Mouse (Mus musculus): Measurements from ENCODE around the gene Rras2. TPM values are rescaled to one million over a fixed set of nuclear protein-coding genes. Genes with fewer than 3 reads are reported as not detected.

Gene Rras2
- polyA plus RNA-seq, 1 experiment from 2014 or later: 23.7 TPM

DNA sequence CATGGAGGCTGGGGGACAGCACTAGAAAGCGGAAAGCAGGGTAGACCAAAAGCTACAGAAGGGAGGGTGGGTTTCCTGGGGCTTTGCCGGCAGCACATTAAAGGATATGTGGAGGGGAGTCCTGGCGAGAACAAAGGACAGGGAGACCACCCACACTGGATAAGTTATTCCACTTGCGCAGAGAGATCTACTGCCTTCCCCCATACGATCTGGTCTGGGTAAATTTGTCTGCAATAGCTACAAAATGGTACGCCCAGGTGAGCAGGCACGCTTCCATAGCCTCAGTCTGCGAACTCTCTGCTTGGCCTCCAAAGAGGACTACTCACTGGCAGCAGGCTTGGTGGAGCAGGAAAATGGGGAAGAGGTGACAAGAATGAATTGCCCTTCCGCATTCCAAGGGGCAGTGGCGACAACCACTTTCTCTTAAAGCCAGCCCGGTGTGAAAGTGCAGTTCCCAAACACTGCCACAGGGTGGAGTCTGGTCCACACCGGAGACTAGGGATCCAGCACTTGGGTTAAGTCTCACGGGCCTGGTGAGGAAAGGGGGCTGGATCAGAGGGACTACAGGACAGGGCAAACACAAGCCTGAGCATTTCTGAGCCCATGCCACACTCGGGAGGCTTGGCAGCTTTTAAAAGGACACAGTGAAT is 50.9 kb downstream of the Rras2 start:
- Histone ChIP-seq H3K27ac (peak overlapping the region; percentile 63), H3K9me3 (no peaks in the 10 kb centered on the region)
- WGBS: 12% methylated on average over 14 of the region's 14 CpGs

DNA sequence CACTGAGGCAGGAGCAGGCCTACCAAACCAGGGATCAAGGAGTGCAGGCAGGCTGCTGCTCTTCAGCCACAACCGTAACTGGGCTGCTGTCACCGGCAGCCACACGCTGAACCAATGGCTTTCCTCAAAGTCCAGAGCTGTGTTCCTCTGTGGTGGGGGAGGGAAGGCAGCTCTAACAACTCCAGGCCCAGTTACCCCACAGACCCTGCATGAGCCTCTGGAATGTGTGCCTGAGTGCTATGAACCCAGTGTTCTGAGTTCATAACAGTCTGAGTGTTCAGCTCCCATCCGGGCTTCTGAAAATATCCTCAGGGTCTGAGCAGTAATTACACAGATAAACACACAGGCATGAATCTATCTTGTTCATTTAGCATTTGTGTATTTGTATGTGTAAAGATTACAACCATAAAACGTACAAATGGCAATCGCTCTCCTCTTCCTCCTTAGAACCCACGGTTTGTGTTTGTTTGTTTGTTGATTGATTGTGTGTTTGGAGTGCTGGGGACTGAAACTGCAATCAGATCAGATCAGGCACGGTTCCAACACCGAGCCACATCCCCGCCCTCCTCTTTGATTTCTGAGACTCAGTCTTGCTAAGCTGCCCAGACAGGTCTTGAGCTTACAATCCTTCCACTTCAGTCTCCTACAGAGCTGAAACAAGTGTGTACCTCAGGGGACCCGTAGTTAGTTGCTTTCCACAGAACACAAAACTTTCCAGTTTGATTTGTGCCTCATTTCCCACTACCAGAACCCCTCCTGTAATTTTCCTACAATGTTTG is 52.0 kb downstream of the Rras2 start:
- no peak overlapping the region for H3K4me3 ChIP-seq
- whole genome bisulfite sequencing: 46% methylated on average over 11 of the region's 11 CpGs

More for the DNA sequence above, 50.9 kb downstream of the Rras2 start:
- DNase-seq (ENCODE audit: extremely low spot score, low spot score): peak; percentile 80
- Histone ChIP-seq H3K27me3 (ENCODE audit: poor library complexity, severe bottlenecking) (no peaks in the 10 kb centered on the region), H3K36me3 (replicated peaks) (no peaks in the 10 kb centered on the region; the same call in 1 of the 2 replicates), H3K4me1 (peaks cover 33% of the 10 kb centered on the region), H3K4me3 (peak overlapping the region; percentile 41)

DNA sequence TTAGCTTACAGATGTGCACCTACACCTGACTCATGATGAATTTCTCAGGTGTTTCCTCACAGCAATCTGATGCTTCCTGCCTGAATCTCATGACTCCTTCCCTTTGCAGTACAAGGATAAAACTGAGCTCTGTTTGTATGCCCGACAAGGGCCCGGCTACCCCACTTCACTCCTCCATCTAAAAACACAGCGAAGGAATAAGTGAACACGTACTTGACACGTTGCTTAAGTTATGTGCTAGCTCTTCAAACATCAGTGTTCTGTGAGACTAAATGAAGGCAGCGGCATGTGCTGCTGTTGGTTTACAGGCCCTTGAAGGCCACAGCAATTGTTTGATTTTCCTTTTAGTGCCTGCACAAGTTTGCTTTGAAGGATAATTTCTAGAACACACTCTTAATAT is 53.6 kb downstream of the Rras2 start:
- no peaks in the 10 kb centered on the region for H3K9me3 ChIP-seq
- no peaks in the 10 kb centered on the region; the same call in 1 of the 2 replicates for H3K36me3 ChIP-seq (replicated peaks)
- peaks cover 25% of the 10 kb centered on the region for H3K4me1 ChIP-seq
- no peak overlapping the region for H3K27ac ChIP-seq
- DNase-seq (ENCODE audit: extremely low spot score, low spot score): no peak
- no peak overlapping the region for H3K4me3 ChIP-seq
- no peaks in the 10 kb centered on the region for H3K27me3 ChIP-seq (ENCODE audit: poor library complexity, severe bottlenecking)
- WGBS: 92% methylated on average over 6 of the region's 6 CpGs

More for the DNA sequence above, 52.0 kb downstream of the Rras2 start:
- Histone ChIP-seq H3K4me1 (peaks cover 25% of the 10 kb centered on the region), H3K36me3 (replicated peaks) (no peaks in the 10 kb centered on the region; the same call in 1 of the 2 replicates), H3K27ac (peak overlapping the region; percentile 63), H3K27me3 (ENCODE audit: poor library complexity, severe bottlenecking) (no peaks in the 10 kb centered on the region), H3K9me3 (no peaks in the 10 kb centered on the region)
- no peak for DNase-seq (ENCODE audit: extremely low spot score, low spot score)

DNA sequence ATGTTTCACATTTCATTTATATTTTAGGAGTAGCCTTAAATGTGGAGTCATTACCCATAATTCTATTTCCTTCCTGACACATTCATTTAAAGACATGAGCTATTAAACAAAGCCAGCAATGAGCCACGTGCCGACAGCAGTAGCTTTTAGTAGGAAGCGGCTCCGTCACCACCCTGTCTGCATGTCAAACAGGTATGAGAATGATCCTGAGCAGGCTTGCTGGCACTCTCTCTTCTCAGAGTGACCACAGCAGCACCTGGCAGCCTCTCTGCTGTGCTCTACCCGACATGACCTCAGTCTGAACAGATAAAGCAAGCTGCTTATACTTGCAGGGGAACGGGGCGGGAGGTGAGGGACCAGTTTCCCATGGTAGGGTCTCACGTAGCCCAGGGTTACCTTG is 54.0 kb downstream of the Rras2 start:
- Histone ChIP-seq H3K27ac (no peak overlapping the region), H3K4me1 (peaks cover 25% of the 10 kb centered on the region), H3K27me3 (ENCODE audit: poor library complexity, severe bottlenecking) (no peaks in the 10 kb centered on the region), H3K9me3 (no peaks in the 10 kb centered on the region), H3K36me3 (replicated peaks) (no peaks in the 10 kb centered on the region; the same call in 1 of the 2 replicates), H3K4me3 (no peak overlapping the region)
- 80% methylated on average over 8 of the region's 8 CpGs for WGBS
- no peak for DNase-seq (ENCODE audit: extremely low spot score, low spot score)

DNA sequence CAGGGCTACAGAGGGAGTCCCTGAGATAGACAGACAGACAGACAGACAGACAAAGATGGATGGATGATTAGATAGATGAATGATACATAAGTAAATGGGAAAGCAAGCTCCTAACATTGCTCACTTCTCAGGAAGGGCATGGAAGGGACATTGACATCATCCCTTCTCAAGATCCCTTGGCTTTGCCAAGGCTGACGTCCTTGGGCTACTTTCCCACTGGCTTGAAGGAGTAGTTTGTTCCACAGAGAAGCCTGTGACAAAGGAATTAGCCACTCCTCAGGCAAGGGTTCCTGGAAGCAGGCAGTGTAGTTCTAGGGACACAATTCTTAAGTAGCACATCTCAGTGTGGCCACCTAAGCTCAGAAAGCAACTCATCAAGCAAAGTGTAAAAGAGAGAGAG is 55.1 kb downstream of the Rras2 start:
- H3K9me3 ChIP-seq: no peaks in the 10 kb centered on the region
- no peak for DNase-seq (ENCODE audit: extremely low spot score, low spot score)
- 78% methylated on average over 1 of the region's 1 CpGs for WGBS

DNA sequence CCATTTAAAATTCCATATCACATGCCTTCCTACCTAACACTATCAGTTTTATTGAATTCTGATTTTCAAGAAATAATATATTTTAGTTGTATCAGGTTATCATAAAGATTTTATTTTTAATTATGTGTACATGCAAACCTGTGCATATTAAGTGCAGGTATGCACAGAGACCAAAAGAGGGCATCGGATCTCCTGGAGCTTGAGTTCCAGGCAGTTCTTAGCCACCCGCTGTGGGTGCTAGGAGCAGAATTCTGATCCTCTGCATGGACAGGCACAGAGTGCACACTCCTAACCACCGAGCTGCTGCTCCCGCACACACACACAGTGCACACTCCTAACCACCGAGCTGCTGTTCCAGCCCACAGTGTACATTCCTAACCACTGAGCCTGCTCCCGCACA is 57.1 kb downstream of the Rras2 start:
- no peak for DNase-seq (ENCODE audit: extremely low spot score, low spot score)
- no peaks in the 10 kb centered on the region for H3K27me3 ChIP-seq (ENCODE audit: poor library complexity, severe bottlenecking)
- H3K4me3 ChIP-seq: no peak overlapping the region
- no peaks in the 10 kb centered on the region for H3K9me3 ChIP-seq
- H3K27ac ChIP-seq: no peak overlapping the region
- 93% methylated on average over 6 of the region's 6 CpGs for WGBS
- H3K36me3 ChIP-seq (replicated peaks): peaks cover 3% of the 10 kb centered on the region; the same call in 1 of the 2 replicates
- H3K4me1 ChIP-seq: peaks cover 9% of the 10 kb centered on the region

More for the DNA sequence above, 55.1 kb downstream of the Rras2 start:
- Histone ChIP-seq H3K27me3 (ENCODE audit: poor library complexity, severe bottlenecking) (no peaks in the 10 kb centered on the region), H3K4me1 (peaks cover 25% of the 10 kb centered on the region), H3K27ac (no peak overlapping the region), H3K4me3 (no peak overlapping the region), H3K36me3 (replicated peaks) (0 out of 2 replicates have a peak, but pooled peaks cover 3% of the 10 kb centered on the region)

DNA sequence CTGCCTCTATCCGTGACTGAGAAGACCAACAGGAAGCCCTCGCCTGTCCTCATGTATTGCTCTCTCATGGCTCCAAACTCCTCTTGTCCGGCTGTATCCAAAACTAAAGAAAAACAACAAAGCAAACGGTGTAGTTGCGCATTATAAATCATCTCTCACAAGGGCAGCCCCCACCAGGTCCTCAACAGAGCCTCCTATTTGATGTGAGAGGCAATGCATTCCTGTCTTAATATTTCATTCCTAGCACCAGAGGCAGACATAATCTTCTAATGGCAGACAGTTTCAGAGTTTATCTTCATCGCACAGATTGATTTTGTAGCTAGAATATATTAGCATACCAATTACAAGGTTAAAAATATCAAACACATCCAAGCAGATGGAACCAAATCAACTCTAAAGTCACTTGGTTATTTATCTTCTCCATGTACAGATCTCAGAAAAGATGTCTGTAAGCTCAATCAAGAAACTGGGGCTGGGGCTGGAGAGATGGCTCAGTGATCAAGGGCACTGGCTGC is 58.6 kb downstream of the Rras2 start:
- 0 out of 2 replicates have a peak, but pooled peaks cover 3% of the 10 kb centered on the region for H3K4me1 ChIP-seq
- H3K9me3 ChIP-seq: no peaks in the 10 kb centered on the region
- no peak overlapping the region for H3K27ac ChIP-seq
- WGBS: 93% methylated on average over 6 of the region's 6 CpGs
- peaks cover 8% of the 10 kb centered on the region; the same call in 1 of the 2 replicates for H3K36me3 ChIP-seq (replicated peaks)
- DNase-seq (ENCODE audit: extremely low spot score, low spot score): no peak
- H3K4me3 ChIP-seq: no peak overlapping the region
- no peaks in the 10 kb centered on the region for H3K27me3 ChIP-seq (ENCODE audit: poor library complexity, severe bottlenecking)

DNA sequence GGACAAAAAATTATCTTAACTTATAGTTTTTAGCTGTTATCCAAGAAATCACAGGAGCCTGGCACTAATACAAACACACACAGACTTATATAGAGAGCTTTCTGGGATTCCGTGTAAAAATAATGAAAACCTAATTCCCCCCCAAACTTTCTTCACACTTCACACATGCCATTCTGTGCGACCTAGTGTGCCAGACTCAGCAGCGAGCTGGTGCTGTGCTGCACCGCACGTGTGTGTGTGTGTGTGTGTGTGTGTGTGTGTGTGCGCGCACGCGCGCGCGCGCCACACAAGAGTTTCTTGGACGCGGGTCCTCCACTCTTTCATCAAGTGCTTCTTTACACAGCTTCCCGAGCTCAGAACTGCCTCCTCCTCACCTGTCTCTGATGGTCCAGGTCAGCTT is 59.4 kb downstream of the Rras2 start:
- peaks cover 8% of the 10 kb centered on the region; the same call in 1 of the 2 replicates for H3K36me3 ChIP-seq (replicated peaks)
- 95% methylated on average over 16 of the region's 16 CpGs for WGBS
- H3K27me3 ChIP-seq (ENCODE audit: poor library complexity, severe bottlenecking): no peaks in the 10 kb centered on the region
- no peak overlapping the region for H3K4me3 ChIP-seq
- no peak overlapping the region for H3K27ac ChIP-seq
- DNase-seq (ENCODE audit: extremely low spot score, low spot score): no peak
- H3K4me1 ChIP-seq: no peaks in the 10 kb centered on the region
- no peaks in the 10 kb centered on the region for H3K9me3 ChIP-seq

DNA sequence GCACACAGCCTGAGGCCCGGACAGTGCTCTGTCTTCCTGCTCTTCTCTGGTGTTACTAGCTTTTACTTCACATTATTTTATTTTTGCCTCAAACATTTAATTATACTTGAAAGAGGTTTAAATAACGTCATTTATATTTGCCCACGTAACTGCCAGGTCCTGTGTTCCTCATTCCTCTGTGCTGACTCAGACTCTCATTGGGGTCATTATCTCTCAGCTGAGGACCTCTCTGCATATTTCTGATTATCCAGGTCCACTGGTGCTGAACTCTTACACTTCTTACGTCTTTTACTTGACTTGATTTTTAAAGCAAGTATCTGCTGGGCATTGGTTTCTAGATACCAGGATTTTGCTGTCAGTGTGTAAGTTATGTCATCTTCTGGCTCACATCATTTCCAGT is 63.9 kb downstream of the Rras2 start:
- H3K36me3 ChIP-seq (replicated peaks): peaks cover 16% of the 10 kb centered on the region
- WGBS: 86% methylated on average over 4 of the region's 4 CpGs
- H3K9me3 ChIP-seq: no peaks in the 10 kb centered on the region
- no peak overlapping the region for H3K4me3 ChIP-seq
- H3K27ac ChIP-seq: no peak overlapping the region
- no peaks in the 10 kb centered on the region for H3K4me1 ChIP-seq
- DNase-seq (ENCODE audit: extremely low spot score, low spot score): no peak
- no peaks in the 10 kb centered on the region for H3K27me3 ChIP-seq (ENCODE audit: poor library complexity, severe bottlenecking)

DNA sequence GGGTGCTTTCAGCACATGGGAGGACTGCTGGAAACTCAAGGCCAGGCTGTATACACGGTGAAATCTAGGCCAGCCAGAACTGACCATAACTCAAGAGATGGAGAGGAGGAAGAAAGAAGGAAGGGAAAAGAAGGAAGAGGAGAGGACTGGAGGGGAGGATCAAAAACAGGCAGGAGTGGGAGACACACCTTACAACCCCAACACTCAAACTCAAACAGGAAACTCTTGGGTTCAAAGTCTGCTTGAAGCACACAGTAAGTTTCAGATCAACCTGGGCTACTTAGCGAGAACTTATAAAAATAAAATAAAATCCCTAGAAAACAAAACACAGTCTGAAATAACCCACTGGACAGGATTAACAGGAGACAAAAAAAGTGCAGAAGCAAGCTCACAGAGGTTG is 71.8 kb downstream of the Rras2 start:
- H3K36me3 ChIP-seq (replicated peaks): peaks cover 14% of the 10 kb centered on the region
- peaks cover 12% of the 10 kb centered on the region; the same call in 1 of the 2 replicates for H3K4me1 ChIP-seq
- DNase-seq (ENCODE audit: extremely low spot score, low spot score): no peak
- H3K27ac ChIP-seq: no peak overlapping the region
- H3K4me3 ChIP-seq: no peak overlapping the region
- no peaks in the 10 kb centered on the region for H3K27me3 ChIP-seq (ENCODE audit: poor library complexity, severe bottlenecking)
- H3K9me3 ChIP-seq: no peaks in the 10 kb centered on the region
- WGBS: 88% methylated on average over 2 of the region's 2 CpGs

DNA sequence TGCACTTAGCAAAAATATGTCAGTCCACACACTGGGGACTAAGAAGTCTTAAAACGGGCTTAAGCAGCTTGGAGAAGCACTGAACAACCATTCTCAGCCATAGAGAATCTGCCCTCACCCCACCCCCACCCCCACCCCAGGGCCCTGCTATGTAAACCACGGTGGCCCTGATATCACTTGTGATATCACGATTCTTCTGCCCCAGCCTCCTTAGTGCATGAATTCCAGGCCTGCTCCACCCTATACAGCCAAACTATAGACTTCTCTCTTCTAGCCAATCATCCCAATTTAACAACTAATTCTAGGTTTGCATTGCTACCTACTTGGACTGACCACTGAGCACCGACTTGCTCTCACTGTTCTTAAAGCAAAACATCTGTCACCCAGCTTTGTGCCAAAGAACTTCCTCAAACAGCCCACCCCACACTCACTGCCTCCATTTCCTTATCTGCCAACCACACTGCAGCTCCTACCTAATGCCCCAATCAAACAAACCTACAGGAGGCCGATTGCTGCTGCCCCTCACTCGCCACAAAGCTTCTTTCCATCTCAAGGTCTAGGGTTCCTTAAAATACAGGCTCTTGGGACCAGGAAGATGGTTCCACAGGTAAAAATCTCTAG is 73.5 kb downstream of the Rras2 start:
- Histone ChIP-seq H3K27ac (no peak overlapping the region), H3K9me3 (no peaks in the 10 kb centered on the region), H3K4me3 (no peak overlapping the region), H3K27me3 (ENCODE audit: poor library complexity, severe bottlenecking) (no peaks in the 10 kb centered on the region), H3K4me1 (peaks cover 12% of the 10 kb centered on the region; the same call in 1 of the 2 replicates), H3K36me3 (replicated peaks) (peaks cover 26% of the 10 kb centered on the region)
- WGBS: 83% methylated on average over 6 of the region's 6 CpGs
- no peak for DNase-seq (ENCODE audit: extremely low spot score, low spot score)

DNA sequence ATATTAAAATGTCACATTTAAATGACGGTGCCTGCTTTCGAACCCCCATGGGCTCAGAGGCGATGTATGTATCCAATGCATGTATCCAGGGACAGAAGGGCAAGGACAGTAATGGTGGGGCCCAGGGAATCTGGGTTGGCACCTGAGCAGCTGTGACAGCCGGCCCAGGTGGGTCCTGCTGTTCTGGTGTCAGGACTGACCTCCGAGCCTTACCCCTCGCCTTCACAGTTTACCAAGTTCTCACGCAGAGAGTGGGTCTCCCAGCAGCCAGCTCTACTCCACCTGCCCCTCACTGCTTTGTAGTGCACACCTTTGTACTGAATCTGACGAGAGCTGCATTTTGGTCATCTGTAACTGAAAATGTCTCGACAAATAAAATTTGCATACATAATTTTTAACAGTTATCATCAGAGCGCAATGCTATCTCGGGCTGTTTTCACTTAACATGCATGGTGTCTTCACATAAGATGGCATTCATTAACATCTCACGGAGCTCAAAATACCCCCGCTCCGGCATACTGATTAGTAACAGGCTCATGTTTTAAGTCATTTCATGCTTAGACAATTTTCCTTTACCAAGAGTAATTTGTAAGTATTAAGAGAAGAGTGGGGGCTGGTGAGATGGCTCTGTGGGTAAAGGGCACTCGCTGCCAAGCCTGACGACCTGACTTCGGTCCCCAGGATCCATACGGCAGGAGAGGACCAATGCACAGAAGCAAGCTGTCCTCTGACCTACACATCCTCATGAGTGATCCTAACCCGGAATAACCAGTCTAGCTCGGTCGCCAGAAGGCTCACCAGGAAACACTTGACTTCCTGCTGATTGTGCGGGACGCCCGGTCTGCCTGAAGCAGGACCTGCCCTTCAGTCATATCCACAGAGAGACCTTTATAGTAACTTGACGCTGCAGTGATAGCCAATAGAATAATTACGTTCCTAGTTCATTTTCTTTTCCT is 74.3 kb downstream of the Rras2 start:
- WGBS: 85% methylated on average over 26 of the region's 26 CpGs

More for the DNA sequence above, 74.3 kb downstream of the Rras2 start:
- Histone ChIP-seq H3K27ac (no peak overlapping the region), H3K4me3 (no peak overlapping the region), H3K27me3 (ENCODE audit: poor library complexity, severe bottlenecking) (no peaks in the 10 kb centered on the region), H3K36me3 (replicated peaks) (peaks cover 25% of the 10 kb centered on the region), H3K9me3 (no peaks in the 10 kb centered on the region), H3K4me1 (peaks cover 12% of the 10 kb centered on the region; the same call in 1 of the 2 replicates)
- DNase-seq (ENCODE audit: extremely low spot score, low spot score): no peak
